Mouse (Mus musculus) forebrain, embryonic 13.5 days (tissue): Measurements from ENCODE around the gene Slc1a5. TPM values are rescaled to one million over a fixed set of nuclear protein-coding genes. Genes with fewer than 3 reads are reported as not detected.

Experiments used
- ATAC-seq: fragments of 200-750 bp; cut with Nextera tagmentation; 2 replicates; pipeline ENCODE4 v1.8.0; 2017
- H3K27ac ChIP-seq: fragments of 300-500 bp; sonication (generic); 2 replicates; pipeline ENCODE4 v1.5.1; 2015; ENCODE audit warnings: inconsistent platforms, mild to moderate bottlenecking, moderate library complexity
- H3K27me3 ChIP-seq: fragments of 300-500 bp; sonication (generic); 2 replicates; pipeline ENCODE4 v1.6.1; 2015; ENCODE audit warnings: mild to moderate bottlenecking, inconsistent platforms
- H3K36me3 ChIP-seq: fragments of 300-500 bp; sonication (generic); 2 replicates; pipeline ENCODE4 v1.6.1; 2015; ENCODE audit warnings: mild to moderate bottlenecking, inconsistent platforms; ENCODE audit not compliant: poor library complexity, severe bottlenecking
- H3K4me1 ChIP-seq: fragments of 300-500 bp; sonication (generic); 2 replicates; pipeline ENCODE4 v1.6.1; 2015; ENCODE audit warnings: inconsistent platforms
- H3K4me2 ChIP-seq: fragments of 300-500 bp; sonication (generic); 2 replicates; pipeline ENCODE4 v1.6.1; 2015; ENCODE audit warnings: inconsistent platforms, mild to moderate bottlenecking, moderate library complexity
- H3K4me3 ChIP-seq: fragments of 300-500 bp; sonication (generic); 2 replicates; pipeline ENCODE4 v1.5.1; 2015; ENCODE audit warnings: mild to moderate bottlenecking, inconsistent platforms
- H3K9ac ChIP-seq: fragments of 300-500 bp; sonication (generic); 2 replicates; pipeline ENCODE4 v1.6.1; 2015; ENCODE audit warnings: mild to moderate bottlenecking, inconsistent platforms
- H3K9me3 ChIP-seq: fragments of 300-500 bp; sonication (generic); replicated peaks from 2 replicates; pipeline ENCODE4 v1.6.1; 2016; ENCODE audit warnings: inconsistent platforms
- WGBS: fragments of 180-500 bp; shearing (Covaris S2); methylation state at CpG from one replicate; pipeline ENCODE4 v1.1.7; 2015; 5-methylcytosine and 5-hydroxymethylcytosine counted together
- polyA plus RNA-seq: library from polyadenylated mRNA; unstranded; fragments of >200 nt; fragmentation: Nextera tagmentation; extraction: Ambion mirVana; gene quantifications from 2 replicates; pipeline ENCODE4 v1.2.1, GENCODE M21; 2015

The Slc1a5 gene
- polyA plus RNA-seq, 1 experiment from 2014 or later: 17.1 TPM

DNA sequence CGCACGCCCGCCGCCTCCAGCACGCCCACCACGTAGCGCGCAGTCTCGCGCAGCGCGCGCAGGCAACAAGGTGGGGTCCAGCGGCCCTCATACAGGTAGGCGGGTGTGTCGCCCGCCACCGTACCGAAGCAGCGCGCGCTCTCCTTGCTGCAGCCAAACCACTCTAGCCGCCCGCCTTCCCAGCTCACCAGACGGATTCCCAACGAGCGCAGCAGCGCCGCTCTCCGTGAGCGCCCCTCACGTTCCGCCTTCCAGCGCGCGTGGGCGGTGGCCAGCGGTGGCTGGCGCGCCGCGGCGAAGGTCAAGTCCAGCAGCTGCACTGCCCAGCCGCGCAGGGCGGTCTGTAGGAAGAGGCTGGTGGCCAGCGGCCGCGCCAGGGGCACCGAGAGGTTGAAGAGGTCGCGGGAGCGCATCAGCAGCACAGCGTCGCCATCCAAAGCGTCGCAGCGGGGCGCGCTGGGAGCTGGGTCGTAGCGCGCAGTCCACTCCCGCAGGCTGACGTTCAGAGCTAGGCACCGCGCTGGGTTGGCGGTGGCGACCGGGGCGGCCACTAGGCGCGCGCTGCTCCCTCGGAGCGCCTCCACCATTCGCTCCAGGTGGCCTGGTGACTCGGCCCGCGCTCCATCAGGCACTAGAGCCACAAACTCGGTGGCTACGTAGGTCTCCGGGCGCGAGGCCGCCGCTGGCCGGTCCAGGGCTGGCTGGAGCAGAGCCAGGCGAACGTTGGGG is 29.9 kb downstream of the Slc1a5 start:
- Histone ChIP-seq H3K36me3 (peaks cover 41% of the 10 kb centered on the region), H3K9ac (peak overlapping the region; percentile 67), H3K27ac (peak overlapping the region; percentile 72), H3K27me3 (peaks cover 35% of the 10 kb centered on the region), H3K4me2 (peak overlapping the region; percentile 77), H3K4me3 (peak overlapping the region; percentile 47), H3K4me1 (peaks cover 44% of the 10 kb centered on the region), H3K9me3 (no peaks in the 10 kb centered on the region)
- ATAC-seq: peak; percentile 39
- WGBS: 5% methylated on average over 90 of the region's 90 CpGs

DNA sequence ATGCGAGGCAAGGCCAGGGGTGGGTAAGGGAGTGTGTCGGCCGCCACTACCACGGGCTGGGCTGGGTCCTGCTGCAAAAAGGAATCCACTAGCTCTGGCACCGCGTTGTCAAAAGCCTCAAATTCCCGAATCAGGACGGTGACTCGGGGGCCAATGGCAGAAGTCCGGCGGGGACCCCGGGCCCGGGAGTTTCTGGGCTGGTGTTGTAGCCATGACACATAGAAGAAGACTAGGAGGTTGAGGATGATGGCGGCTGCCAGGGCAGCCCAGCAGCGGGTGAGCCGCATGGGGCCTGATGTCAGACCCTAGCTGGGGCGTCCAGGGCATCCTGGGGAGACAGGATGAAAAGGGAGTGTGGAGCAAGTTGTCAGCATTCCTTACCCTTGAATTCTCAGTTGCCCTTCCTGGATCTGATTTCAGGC is 30.5 kb downstream of the Slc1a5 start:
- Histone ChIP-seq H3K4me2 (peak overlapping the region; percentile 77), H3K9me3 (no peaks in the 10 kb centered on the region), H3K27ac (peak overlapping the region; percentile 72), H3K27me3 (peaks cover 35% of the 10 kb centered on the region), H3K36me3 (peaks cover 36% of the 10 kb centered on the region), H3K4me1 (peaks cover 44% of the 10 kb centered on the region), H3K9ac (peak overlapping the region; percentile 67), H3K4me3 (peak overlapping the region; percentile 47)
- 14% methylated on average over 17 of the region's 17 CpGs for WGBS
- ATAC-seq: no peak

DNA sequence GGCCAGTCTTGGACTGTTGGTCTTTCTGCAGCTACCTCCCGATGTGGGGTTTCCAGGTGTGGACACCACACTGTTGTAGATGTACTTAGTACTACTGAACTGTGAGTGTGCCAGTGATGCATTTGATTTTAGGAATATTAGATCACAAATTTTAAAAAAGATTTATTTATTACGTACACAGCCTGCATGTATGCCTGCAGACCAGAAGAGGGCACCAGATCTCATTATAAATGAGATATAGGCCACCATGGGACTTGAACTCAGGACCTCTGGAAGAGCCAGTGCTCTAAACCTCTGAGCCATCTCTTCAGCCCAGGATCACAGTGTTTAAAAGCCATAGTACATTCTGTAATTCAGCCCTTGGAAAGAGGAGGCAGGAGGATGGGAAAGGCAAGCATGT is 31.4 kb downstream of the Slc1a5 start:
- H3K36me3 ChIP-seq: peaks cover 32% of the 10 kb centered on the region
- no peaks in the 10 kb centered on the region for H3K9me3 ChIP-seq
- 67% methylated on average over 2 of the region's 2 CpGs for WGBS
- H3K4me3 ChIP-seq: no peak overlapping the region
- H3K9ac ChIP-seq: no peak overlapping the region
- ATAC-seq: no peak
- H3K27me3 ChIP-seq: peaks cover 35% of the 10 kb centered on the region
- H3K27ac ChIP-seq: no peak overlapping the region
- H3K4me1 ChIP-seq: peaks cover 49% of the 10 kb centered on the region
- H3K4me2 ChIP-seq: no peak overlapping the region

DNA sequence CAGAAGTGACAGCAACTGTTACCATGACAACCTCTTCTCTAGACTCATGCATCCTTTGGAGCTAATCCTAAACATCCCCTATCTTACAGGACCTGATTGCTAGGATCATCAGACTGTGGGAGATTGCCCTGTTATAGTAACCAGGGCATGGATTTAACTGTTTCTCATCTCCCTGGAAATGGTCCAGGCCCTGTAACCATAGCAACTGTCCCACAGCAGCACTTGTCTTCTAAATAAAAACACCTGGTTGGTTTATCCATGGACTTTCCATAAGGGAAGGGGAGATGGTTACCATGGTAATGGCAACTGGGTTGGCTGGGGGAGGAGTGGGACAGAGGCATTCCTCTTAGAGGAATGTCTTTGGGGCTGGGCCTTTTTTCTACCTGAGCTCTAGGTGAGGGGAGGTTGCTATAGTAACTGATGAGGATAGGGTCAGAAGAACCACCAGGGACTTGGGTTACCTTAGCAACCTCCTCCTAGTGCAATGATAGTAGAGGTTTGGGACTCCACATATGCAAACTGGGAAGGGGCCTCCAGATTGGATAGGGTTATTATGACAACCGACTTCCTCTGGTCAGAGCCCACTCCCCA is 34.3 kb downstream of the Slc1a5 start, which contains the start of gene Strn4:
TSS of gene Strn4 (plus strand) at position 539 of the 591 bp plus-strand sequence.
- H3K4me3 ChIP-seq: peak within 1 kb of the TSS; percentile 91
- H3K9ac ChIP-seq: peak within 1 kb of the TSS; percentile 99
- 4% methylated on average over 1 of the region's 1 CpGs for WGBS
- H3K9me3 ChIP-seq: no peaks in the 10 kb centered on the region
- H3K27ac ChIP-seq: peak within 1 kb of the TSS; percentile 98
- ATAC-seq: peak; percentile 69
- peaks cover 29% of the 10 kb centered on the region for H3K27me3 ChIP-seq
- peaks cover 9% of the 10 kb centered on the region for H3K36me3 ChIP-seq
- H3K4me1 ChIP-seq: peaks cover 73% of the 10 kb centered on the region
- H3K4me2 ChIP-seq: peak within 1 kb of the TSS; percentile 96

DNA sequence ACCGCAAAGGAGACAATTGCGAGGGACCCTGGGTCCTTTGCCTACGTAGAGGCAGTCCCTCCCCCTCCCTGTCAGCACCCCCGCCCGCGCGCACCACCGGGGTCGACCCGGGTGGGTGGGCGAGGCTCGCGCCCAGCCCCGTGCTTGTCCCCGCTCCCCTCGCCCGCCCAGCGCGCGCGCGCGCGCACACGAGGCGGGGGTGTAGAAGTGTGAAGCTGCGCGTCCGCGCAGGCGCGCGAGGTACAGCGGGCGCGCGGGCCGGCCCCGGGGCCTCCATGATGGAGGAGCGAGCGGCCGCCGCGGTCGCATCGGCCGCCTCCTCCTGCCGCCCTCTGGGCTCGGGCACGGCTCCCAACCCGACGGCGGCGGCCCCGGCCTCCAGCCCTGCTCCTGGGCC is 34.9 kb downstream of the Slc1a5 start:
- Histone ChIP-seq H3K27me3 (peaks cover 22% of the 10 kb centered on the region), H3K9ac (peak overlapping the region; percentile 99), H3K27ac (peak overlapping the region; percentile 98), H3K9me3 (no peaks in the 10 kb centered on the region), H3K36me3 (peaks cover 6% of the 10 kb centered on the region), H3K4me2 (peak overlapping the region; percentile 96), H3K4me3 (peak overlapping the region; percentile 91), H3K4me1 (peaks cover 73% of the 10 kb centered on the region)
- 1% methylated on average over 28 of the region's 55 CpGs for WGBS
- peak; percentile 74 for ATAC-seq

DNA sequence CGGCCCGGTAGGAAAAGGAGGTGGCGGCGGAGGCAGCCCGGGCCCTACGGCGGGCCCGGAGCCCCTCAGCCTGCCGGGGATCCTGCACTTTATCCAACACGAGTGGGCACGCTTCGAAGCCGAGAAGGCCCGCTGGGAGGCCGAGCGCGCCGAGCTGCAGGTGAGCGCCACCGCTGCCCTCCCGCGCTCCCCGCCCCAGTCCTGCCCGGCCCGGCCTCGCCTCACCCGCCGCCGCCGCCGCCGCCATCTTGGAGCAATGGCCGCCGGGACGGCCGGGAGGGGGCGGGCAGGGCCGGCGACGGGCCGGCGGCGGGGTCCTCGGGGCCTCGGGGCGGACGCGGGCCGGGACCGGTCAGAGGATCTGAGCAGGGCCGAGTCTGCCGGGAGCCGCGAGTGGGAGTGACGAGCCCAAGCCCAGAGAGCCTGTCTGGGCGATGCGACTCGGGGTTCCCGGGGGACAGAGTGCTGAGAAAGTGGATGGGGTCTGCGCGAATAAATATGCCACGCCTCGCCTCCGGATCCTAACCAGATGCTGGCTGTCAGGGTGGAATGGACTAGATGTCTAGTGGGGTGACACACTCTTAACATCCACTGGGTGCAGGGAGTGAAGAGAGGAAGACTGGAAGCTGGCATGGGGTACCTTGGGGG is 35.5 kb downstream of the Slc1a5 start, which contains the start of gene Fkrp:
TSS of gene Fkrp (minus strand) at position 258 of the 648 bp plus-strand sequence.
- Histone ChIP-seq H3K27ac (peak within 1 kb of the TSS; percentile 98), H3K4me2 (peak within 1 kb of the TSS; percentile 96), H3K36me3 (peaks cover 6% of the 10 kb centered on the region; the same call in 1 of the 2 replicates), H3K9ac (peak within 1 kb of the TSS; percentile 99), H3K4me1 (peaks cover 71% of the 10 kb centered on the region), H3K9me3 (no peaks in the 10 kb centered on the region), H3K27me3 (peaks cover 17% of the 10 kb centered on the region), H3K4me3 (peak within 1 kb of the TSS; percentile 91)
- under 1% methylated on average over 60 of the region's 64 CpGs for WGBS
- peak; percentile 64 for ATAC-seq

DNA sequence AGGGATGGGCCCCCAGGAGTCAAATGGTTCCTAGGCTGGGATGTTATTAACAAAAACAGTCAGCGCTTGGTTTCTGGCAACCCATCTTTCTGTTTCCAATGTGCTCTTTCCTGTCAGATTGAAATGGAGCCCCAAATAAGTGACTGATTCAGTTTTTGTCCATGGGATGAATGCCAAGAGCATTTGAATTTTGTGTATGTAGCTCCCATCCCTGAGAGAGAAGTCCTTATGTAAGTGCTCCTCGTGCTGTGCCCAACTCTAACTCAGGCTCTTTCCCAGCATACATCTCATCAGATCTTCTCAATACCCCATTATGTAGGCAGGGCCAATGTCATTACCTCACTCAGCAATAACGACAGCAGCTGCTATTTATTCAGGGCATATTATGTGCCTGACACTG is 36.6 kb downstream of the Slc1a5 start:
- H3K9me3 ChIP-seq: no peaks in the 10 kb centered on the region
- H3K27ac ChIP-seq: 0 out of 2 replicates have a peak overlapping the region, but pooled peaks have one; percentile 16
- H3K36me3 ChIP-seq: peaks cover 11% of the 10 kb centered on the region
- peak overlapping the region; percentile 91 for H3K4me3 ChIP-seq
- ATAC-seq: no peak
- WGBS: 30% methylated on average over 3 of the region's 3 CpGs
- H3K27me3 ChIP-seq: peaks cover 6% of the 10 kb centered on the region
- peak overlapping the region; percentile 96 for H3K4me2 ChIP-seq
- peak overlapping the region; percentile 99 for H3K9ac ChIP-seq
- peaks cover 63% of the 10 kb centered on the region for H3K4me1 ChIP-seq

DNA sequence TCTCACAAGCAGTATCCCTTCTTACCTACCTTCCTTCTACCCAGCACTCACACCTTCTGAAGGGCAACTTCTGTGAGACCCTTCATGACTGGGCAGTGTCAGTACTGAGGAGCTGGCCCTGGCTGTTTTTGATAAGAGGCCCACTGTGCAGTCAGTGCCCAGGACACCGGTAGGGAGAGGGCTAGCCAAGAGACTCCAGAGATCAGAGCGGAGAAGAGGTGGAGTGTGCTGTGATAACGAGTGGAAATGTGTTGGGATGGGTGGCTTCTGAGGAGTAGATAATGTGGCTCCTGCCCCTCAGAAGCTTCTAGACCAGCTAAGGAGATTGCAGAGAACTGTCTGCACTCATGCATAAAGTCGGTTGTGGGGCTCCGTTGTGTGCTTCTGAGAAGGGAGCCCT is 38.7 kb downstream of the Slc1a5 start:
- 81% methylated on average over 5 of the region's 5 CpGs for WGBS
- ATAC-seq: no peak
- Histone ChIP-seq H3K9ac (no peak overlapping the region), H3K4me1 (peaks cover 57% of the 10 kb centered on the region), H3K27me3 (no peaks in the 10 kb centered on the region), H3K9me3 (no peaks in the 10 kb centered on the region), H3K36me3 (peaks cover 25% of the 10 kb centered on the region), H3K4me2 (no peak overlapping the region), H3K4me3 (no peak overlapping the region), H3K27ac (no peak overlapping the region)

DNA sequence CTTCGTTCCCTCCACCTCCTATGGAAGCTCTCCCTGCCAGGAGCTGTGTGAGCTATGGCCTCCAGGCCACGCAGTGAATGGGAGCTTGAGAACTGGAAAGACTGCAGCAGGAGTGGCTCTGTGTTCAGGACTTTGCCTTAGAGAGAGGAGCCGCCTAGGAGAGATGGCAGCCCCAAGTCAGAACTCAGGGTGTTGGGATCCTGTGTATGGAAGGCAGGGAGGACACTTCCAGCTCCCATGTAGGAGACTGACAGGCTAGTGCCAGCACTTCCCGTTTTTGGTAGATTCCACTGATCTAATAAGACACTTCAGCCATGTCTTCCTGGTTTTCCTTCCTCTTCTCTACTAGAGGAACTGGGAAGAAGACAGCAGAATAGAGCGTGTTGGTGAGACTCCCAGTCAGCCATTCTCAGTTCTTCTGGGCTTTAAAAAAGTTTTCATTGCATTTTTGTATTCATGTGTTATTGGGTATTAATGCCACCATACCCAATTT is 39.2 kb downstream of the Slc1a5 start:
- no peaks in the 10 kb centered on the region for H3K27me3 ChIP-seq
- no peak overlapping the region for H3K9ac ChIP-seq
- WGBS: 78% methylated on average over 5 of the region's 5 CpGs
- no peak for ATAC-seq
- H3K9me3 ChIP-seq: no peaks in the 10 kb centered on the region
- H3K4me2 ChIP-seq: no peak overlapping the region
- H3K4me1 ChIP-seq: peaks cover 52% of the 10 kb centered on the region
- H3K4me3 ChIP-seq: no peak overlapping the region
- H3K27ac ChIP-seq: no peak overlapping the region
- H3K36me3 ChIP-seq: peaks cover 30% of the 10 kb centered on the region

DNA sequence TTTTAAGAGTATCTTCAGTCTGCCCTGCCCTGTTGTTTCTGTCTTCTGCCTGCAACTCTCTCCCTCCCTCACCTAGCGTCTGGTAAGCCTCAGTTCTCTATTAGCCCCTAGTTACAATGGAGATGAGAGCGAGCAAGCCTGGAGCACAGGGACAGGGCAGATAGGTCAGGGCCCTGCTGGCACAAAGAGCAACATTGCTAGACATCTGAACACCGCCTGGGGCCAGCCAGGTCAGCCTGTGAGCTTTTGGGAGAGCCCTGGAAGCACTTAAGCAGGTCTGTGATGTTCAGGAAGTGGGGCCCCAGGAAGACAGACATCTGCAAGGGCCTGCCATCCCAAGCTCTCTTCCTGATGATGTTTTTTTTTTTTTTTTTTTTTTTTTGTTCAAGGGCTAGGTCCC is 40.0 kb downstream of the Slc1a5 start:
- Histone ChIP-seq H3K4me3 (no peak overlapping the region), H3K9ac (no peak overlapping the region), H3K36me3 (peaks cover 38% of the 10 kb centered on the region), H3K27ac (no peak overlapping the region), H3K9me3 (no peaks in the 10 kb centered on the region), H3K4me2 (no peak overlapping the region), H3K4me1 (peaks cover 45% of the 10 kb centered on the region), H3K27me3 (no peaks in the 10 kb centered on the region)
- 52% methylated on average over 3 of the region's 3 CpGs for WGBS
- ATAC-seq: no peak

DNA sequence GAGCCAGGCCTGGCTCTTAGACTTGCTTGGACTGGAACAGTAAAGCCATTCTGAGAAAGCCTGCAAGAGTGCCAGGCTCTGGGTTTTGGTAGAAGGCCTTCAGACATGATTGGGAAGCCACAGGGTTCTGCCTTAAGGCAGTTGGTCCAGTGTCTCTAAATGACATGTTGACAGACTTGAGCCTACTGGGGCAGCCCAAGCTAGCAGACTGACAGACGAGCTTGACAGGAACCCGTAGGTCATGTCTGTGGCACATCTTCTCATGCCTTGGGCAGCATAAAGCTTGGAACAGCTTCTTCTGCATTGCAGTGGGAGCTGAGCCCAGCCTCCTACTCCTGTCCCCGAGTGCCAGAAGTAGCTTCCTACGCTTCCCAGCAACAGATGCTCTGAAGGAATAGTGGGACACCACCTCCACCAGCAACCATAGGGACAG is 40.5 kb downstream of the Slc1a5 start:
- Histone ChIP-seq H3K9ac (no peak overlapping the region), H3K27ac (no peak overlapping the region), H3K4me1 (peaks cover 45% of the 10 kb centered on the region), H3K27me3 (no peaks in the 10 kb centered on the region), H3K9me3 (no peaks in the 10 kb centered on the region), H3K4me2 (no peak overlapping the region), H3K36me3 (peaks cover 44% of the 10 kb centered on the region), H3K4me3 (no peak overlapping the region)
- WGBS: 74% methylated on average over 4 of the region's 4 CpGs
- ATAC-seq: no peak

DNA sequence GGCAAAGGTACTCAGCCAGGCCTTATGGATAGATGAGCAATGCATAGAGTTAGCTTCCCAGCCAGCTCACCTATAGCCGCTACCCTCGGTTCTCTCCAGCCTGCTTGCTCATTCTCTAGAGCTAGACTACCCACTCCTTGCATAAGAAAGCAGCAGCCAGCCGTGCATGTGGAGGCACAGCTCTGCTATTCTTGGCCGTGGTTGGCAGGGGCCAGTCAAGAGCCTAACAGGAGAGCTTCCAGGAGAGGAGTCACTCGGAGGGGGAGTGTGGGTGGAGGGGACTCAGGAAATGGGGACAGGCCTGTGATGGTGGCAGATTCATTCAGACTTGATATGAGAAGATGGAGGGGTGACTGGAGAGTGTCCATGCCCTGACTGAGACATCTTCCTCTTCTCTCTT is 42.6 kb downstream of the Slc1a5 start:
- peaks cover 27% of the 10 kb centered on the region for H3K4me1 ChIP-seq
- no peak overlapping the region for H3K27ac ChIP-seq
- H3K4me2 ChIP-seq: no peak overlapping the region
- H3K9ac ChIP-seq: no peak overlapping the region
- no peak overlapping the region for H3K4me3 ChIP-seq
- ATAC-seq: no peak
- WGBS: 79% methylated on average over 5 of the region's 5 CpGs
- H3K9me3 ChIP-seq: no peaks in the 10 kb centered on the region
- H3K27me3 ChIP-seq: no peaks in the 10 kb centered on the region
- peaks cover 64% of the 10 kb centered on the region for H3K36me3 ChIP-seq
